Mouse (Mus musculus) hindbrain, embryonic 10.5 days (tissue): ENCODE results near the gene Rpl13a. TPM values are rescaled to one million over a fixed set of nuclear protein-coding genes. Genes with fewer than 3 reads are reported as not detected.
"Not testable (repeated sequence)": the region's sequence is repeated elsewhere in the genome, so short reads cannot be mapped to it uniquely, and the experiment has no call there.

Source experiments
- DNase-seq: peaks from one replicate; pipeline ENCODE4 v3.0.0-alpha.2; 2017; ENCODE audit warnings: low spot score
- H3K27ac ChIP-seq: fragments of 300-500 bp; sonication (generic); 2 replicates; pipeline ENCODE4 v1.5.1; 2016; ENCODE audit warnings: mild to moderate bottlenecking, moderate library complexity
- H3K27me3 ChIP-seq: fragments of 300-500 bp; sonication (generic); 2 replicates; pipeline ENCODE4 v1.6.1; 2016; ENCODE audit warnings: mild to moderate bottlenecking; ENCODE audit not compliant: poor library complexity, insufficient read depth, severe bottlenecking
- H3K36me3 ChIP-seq: fragments of 300-500 bp; sonication (generic); 2 replicates; pipeline ENCODE4 v1.6.1; 2016; ENCODE audit warnings: mild to moderate bottlenecking, moderate library complexity
- H3K4me1 ChIP-seq: fragments of 300-500 bp; sonication (generic); replicated peaks from 2 replicates; pipeline ENCODE4 v1.6.1; 2016; ENCODE audit warnings: mild to moderate bottlenecking
- H3K4me3 ChIP-seq: fragments of 300-500 bp; sonication (generic); 2 replicates; pipeline ENCODE4 v1.5.1; 2016; ENCODE audit warnings: mild to moderate bottlenecking, moderate library complexity
- H3K9me3 ChIP-seq: fragments of 300-500 bp; sonication (generic); 2 replicates; pipeline ENCODE4 v1.6.1; 2016; ENCODE audit warnings: mild to moderate bottlenecking, moderate library complexity
- WGBS: fragments of 180-500 bp; shearing (Covaris S2); methylation state at CpG from one replicate; pipeline ENCODE4 v1.1.7; 2016; 5-methylcytosine and 5-hydroxymethylcytosine counted together
- polyA plus RNA-seq: library from polyadenylated mRNA; unstranded; fragments of >200 nt; fragmentation: Nextera tagmentation; extraction: Ambion mirVana; gene quantifications from 2 replicates; pipeline ENCODE4 v1.2.1, GENCODE M21; 2016

Rpl13a gene
- polyA plus RNA-seq, 1 experiment from 2014 or later: 1,174 TPM

DNA sequence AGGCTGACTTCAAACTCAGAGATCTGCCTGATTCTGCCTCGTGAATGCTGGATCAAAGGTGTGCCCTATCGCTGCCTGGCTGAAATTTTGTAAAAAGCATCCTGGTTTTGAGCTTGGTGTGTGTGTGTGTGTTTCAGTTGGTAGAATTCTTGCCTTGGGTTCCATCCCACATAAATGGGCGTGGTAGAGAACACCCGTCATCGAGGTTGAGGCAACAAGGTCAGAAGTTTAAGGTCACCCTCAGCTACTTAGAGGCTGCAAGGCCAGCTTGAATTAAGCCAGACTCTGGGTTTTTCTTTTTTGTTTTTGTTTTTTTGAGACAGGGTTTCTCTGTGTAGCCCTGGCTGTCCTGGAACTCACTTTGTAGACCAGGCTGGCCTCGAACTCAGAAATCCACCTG is 10.2 kb downstream of the Rpl13a start:
- 90% methylated on average over 6 of the region's 6 CpGs for WGBS
- H3K36me3 ChIP-seq: peaks cover 59% of the 10 kb centered on the region
- H3K27ac ChIP-seq: no peak overlapping the region

DNA sequence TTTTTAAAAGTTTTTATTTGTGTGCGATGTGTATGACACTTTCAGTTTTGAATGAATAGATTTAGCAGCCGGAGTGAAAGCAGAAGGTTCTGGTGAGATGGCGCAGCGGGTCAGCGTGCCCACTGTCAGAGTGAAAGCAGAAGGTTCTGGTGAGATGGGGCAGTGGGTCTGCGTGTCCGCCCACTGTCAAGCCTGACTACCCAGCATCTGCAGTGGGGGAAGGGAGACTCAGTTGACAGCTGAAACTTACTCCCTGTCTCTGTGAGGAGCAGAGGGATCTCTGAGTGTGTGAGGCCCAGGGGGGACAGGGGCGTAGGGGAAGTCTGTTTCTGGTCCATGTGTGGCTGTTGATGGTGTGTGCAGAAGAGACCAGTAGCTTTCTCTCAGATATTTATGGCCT is 11.0 kb downstream of the Rpl13a start:
- Histone ChIP-seq H3K36me3 (peaks cover 51% of the 10 kb centered on the region), H3K27ac (no peak overlapping the region), H3K9me3 (no peaks in the 10 kb centered on the region), H3K4me3 (no peak overlapping the region), H3K4me1 (peaks cover 24% of the 10 kb centered on the region), H3K27me3 (no peaks in the 10 kb centered on the region)
- DNase-seq: no peak
- WGBS: 75% methylated on average over 8 of the region's 8 CpGs

More for the DNA sequence above, 10.2 kb downstream of the Rpl13a start:
- Histone ChIP-seq H3K27me3 (no peaks in the 10 kb centered on the region), H3K4me1 (peaks cover 32% of the 10 kb centered on the region), H3K4me3 (no peak overlapping the region), H3K9me3 (no peaks in the 10 kb centered on the region)
- no peak for DNase-seq

DNA sequence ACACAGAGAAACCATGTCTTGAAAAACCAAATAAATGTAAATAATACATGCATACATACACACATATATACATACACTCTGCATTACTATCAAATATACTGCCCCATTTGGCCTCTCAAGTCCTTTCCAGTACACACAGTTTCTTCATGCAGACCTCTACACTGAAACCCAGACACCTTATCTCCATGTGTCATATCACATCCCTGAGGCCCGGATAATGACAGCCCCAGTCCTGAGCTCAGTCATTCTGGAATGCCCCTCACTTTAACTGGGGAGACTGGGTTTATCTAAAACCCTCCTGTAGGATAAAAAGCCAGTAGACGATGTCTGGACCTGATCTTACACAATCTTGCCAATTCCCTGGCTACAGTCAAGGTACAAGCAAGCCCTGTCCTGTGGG is 15.1 kb downstream of the Rpl13a start:
- peaks cover 10% of the 10 kb centered on the region for H3K36me3 ChIP-seq
- no peak for DNase-seq
- WGBS: 83% methylated on average over 2 of the region's 2 CpGs
- no peaks in the 10 kb centered on the region for H3K27me3 ChIP-seq
- 0 out of 2 replicates have a peak, but pooled peaks cover 10% of the 10 kb centered on the region for H3K4me1 ChIP-seq
- H3K27ac ChIP-seq: no peak overlapping the region
- no peaks in the 10 kb centered on the region for H3K9me3 ChIP-seq
- H3K4me3 ChIP-seq: no peak overlapping the region

GRCm38 (mm10) chr7:45112529-45112928 is 16.0 kb downstream of the Rpl13a start:
- DNase-seq: no peak
- H3K4me1 ChIP-seq: 0 out of 2 replicates have a peak, but pooled peaks cover 3% of the 10 kb centered on the region
- H3K4me3 ChIP-seq: no peak overlapping the region
- H3K9me3 ChIP-seq: no peaks in the 10 kb centered on the region
- peaks cover under 1% of the 10 kb centered on the region; the same call in 1 of the 2 replicates for H3K36me3 ChIP-seq
- H3K27ac ChIP-seq: no peak overlapping the region
- WGBS: 73% methylated on average over 3 of the region's 3 CpGs
- H3K27me3 ChIP-seq: no peaks in the 10 kb centered on the region

- DNase-seq: no peak
- Histone ChIP-seq H3K27ac (no peak overlapping the region), H3K4me3 (no peak overlapping the region), H3K27me3 (no peaks in the 10 kb centered on the region), H3K36me3 (no peaks in the 10 kb centered on the region), H3K9me3 (no peaks in the 10 kb centered on the region), H3K4me1 (peaks cover 7% of the 10 kb centered on the region)
- WGBS: 73% methylated on average over 2 of the region's 2 CpGs
Observed at GRCm38 (mm10) chr7:45111940-45112339, 16.6 kb downstream of the Rpl13a start.

- not testable (repeated sequence) for H3K4me3 ChIP-seq, H3K27me3 ChIP-seq, H3K9me3 ChIP-seq, H3K36me3 ChIP-seq, DNase-seq, H3K27ac ChIP-seq
- H3K4me1 ChIP-seq: peaks cover 20% of the 10 kb centered on the region
- WGBS: 89% methylated on average over 4 of the region's 4 CpGs
Observed at GRCm38 (mm10) chr7:45110089-45110488, 18.5 kb downstream of the Rpl13a start.

DNA sequence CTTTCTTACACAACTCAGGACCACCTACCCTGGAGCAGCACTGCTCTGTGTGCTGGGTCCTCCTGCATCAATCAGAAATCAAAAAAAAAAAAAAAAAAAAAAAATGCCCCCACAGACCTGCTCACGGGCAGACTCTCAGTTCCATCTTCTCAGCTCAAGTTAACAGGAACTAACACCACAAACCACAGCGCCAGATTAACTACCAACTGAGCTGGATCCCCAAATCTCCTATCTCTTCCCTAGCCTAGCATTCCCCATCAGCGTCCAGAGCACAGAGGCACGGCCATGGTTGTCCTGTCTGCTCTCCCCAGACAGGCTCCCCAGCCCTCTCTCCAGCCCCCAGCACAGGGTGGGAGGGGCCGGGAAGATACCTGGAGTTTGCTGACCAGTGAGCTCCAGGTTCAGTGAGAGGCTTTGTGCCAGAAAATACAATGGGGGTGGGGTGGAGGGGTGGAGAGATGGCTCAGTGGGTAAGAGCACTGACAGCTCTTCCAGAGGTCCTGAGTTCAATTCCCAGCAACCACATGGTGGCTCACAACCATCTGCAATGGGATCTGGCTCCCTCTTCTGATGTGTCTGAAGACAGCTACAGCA is 21.4 kb downstream of the Rpl13a start:
- no peak for DNase-seq
- 48% methylated on average over 5 of the region's 5 CpGs for WGBS
- Histone ChIP-seq H3K27me3 (no peaks in the 10 kb centered on the region), H3K4me3 (no peak overlapping the region), H3K4me1 (peaks cover 37% of the 10 kb centered on the region), H3K9me3 (no peaks in the 10 kb centered on the region), H3K36me3 (no peaks in the 10 kb centered on the region), H3K27ac (peak overlapping the region; percentile 62)

- H3K36me3 ChIP-seq: no peaks in the 10 kb centered on the region
- no peaks in the 10 kb centered on the region for H3K9me3 ChIP-seq
- H3K27ac ChIP-seq: peak overlapping the region; percentile 62
- DNase-seq: peak; percentile 59
- 0 out of 2 replicates have a peak overlapping the region, but pooled peaks have one; percentile 4 for H3K4me3 ChIP-seq
- WGBS: 28% methylated on average over 6 of the region's 6 CpGs
- no peaks in the 10 kb centered on the region for H3K27me3 ChIP-seq
- peaks cover 37% of the 10 kb centered on the region for H3K4me1 ChIP-seq
Observed at GRCm38 (mm10) chr7:45106441-45106840, 22.1 kb downstream of the Rpl13a start.

DNA sequence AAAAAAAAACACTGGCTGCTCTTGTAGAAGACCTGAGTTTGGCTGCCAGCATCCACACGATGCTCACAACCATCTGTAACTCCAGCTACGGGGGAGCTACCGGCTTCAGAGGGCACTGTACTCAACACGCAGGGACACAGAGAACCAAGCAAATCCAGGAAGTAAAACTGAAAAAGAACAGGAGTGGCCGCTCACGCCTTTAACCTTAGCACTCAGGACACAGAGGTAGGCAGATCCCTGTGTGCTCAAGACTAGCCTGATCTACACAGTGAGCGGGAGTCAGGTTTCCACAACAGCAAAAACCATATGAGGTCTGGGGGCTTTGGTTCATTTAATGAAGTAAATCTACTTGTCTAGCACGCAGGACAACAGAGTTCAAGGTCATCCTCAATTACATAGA is 23.1 kb downstream of the Rpl13a start:
- 87% methylated on average over 8 of the region's 8 CpGs for WGBS
- Histone ChIP-seq H3K9me3 (no peaks in the 10 kb centered on the region), H3K27ac (peak overlapping the region; percentile 23; the same call in 1 of the 2 replicates), H3K27me3 (no peaks in the 10 kb centered on the region), H3K4me1 (peaks cover 37% of the 10 kb centered on the region), H3K36me3 (no peaks in the 10 kb centered on the region), H3K4me3 (no peak overlapping the region)
- no peak for DNase-seq

GRCm38 (mm10) chr7:45104941-45105340 is 23.6 kb downstream of the Rpl13a start:
- 87% methylated on average over 5 of the region's 5 CpGs for WGBS
- Histone ChIP-seq H3K27ac (no peak overlapping the region; the same call in 1 of the 2 replicates), H3K4me3 (no peak overlapping the region), H3K36me3 (no peaks in the 10 kb centered on the region), H3K4me1 (peaks cover 37% of the 10 kb centered on the region), H3K9me3 (no peaks in the 10 kb centered on the region), H3K27me3 (no peaks in the 10 kb centered on the region)
- no peak for DNase-seq

GRCm38 (mm10) chr7:45103652-45104180 is 24.8 kb downstream of the Rpl13a start, which contains the start of gene Fcgrt:
Gene Fcgrt (minus strand): TSS chr7:45103851.
- Histone ChIP-seq H3K27ac (peak within 1 kb of the TSS; percentile 70), H3K4me1 (peaks cover 37% of the 10 kb centered on the region), H3K36me3 (no peaks in the 10 kb centered on the region), H3K9me3 (no peaks in the 10 kb centered on the region), H3K4me3 (peak within 1 kb of the TSS; percentile 11; the same call in 1 of the 2 replicates), H3K27me3 (no peaks in the 10 kb centered on the region)
- DNase-seq: no peak
- 73% methylated on average over 7 of the region's 7 CpGs for WGBS

- 81% methylated on average over 9 of the region's 9 CpGs for WGBS
- H3K36me3 ChIP-seq: no peaks in the 10 kb centered on the region
- no peaks in the 10 kb centered on the region for H3K27me3 ChIP-seq
- H3K27ac ChIP-seq: peak overlapping the region; percentile 70
- no peak for DNase-seq
- H3K4me1 ChIP-seq: peaks cover 37% of the 10 kb centered on the region
- no peaks in the 10 kb centered on the region for H3K9me3 ChIP-seq
- H3K4me3 ChIP-seq: peak overlapping the region; percentile 11; the same call in 1 of the 2 replicates
Observed at GRCm38 (mm10) chr7:45102940-45103585, 25.5 kb downstream of the Rpl13a start.

DNA sequence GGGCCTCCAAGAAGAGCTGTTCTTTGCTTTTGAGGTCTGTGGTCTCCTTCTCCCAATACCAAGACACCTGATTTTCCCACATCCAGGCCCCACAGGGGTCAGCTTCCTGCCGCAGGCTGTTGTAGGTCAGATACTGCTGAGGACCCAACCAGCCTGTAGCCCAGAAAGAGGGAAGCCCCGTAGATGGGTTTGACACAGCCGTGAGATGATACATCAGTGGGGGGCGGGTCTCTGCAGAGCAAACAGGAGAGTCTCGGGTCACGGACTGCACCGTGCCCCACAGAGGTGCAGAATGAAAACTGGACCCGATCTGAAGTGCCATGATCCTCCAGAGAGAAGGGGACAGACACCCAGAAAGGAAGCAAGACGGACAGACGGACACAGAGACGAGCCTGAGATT is 26.1 kb downstream of the Rpl13a start:
- WGBS: 88% methylated on average over 11 of the region's 11 CpGs
- DNase-seq: no peak
- no peaks in the 10 kb centered on the region for H3K27me3 ChIP-seq
- H3K4me3 ChIP-seq: no peak overlapping the region
- H3K4me1 ChIP-seq: peaks cover 37% of the 10 kb centered on the region
- no peaks in the 10 kb centered on the region for H3K36me3 ChIP-seq
- no peak overlapping the region for H3K27ac ChIP-seq
- no peaks in the 10 kb centered on the region for H3K9me3 ChIP-seq
